Mouse (Mus musculus): ENCODE results near the gene Ndufaf8.

Ndufaf8 gene

DNA sequence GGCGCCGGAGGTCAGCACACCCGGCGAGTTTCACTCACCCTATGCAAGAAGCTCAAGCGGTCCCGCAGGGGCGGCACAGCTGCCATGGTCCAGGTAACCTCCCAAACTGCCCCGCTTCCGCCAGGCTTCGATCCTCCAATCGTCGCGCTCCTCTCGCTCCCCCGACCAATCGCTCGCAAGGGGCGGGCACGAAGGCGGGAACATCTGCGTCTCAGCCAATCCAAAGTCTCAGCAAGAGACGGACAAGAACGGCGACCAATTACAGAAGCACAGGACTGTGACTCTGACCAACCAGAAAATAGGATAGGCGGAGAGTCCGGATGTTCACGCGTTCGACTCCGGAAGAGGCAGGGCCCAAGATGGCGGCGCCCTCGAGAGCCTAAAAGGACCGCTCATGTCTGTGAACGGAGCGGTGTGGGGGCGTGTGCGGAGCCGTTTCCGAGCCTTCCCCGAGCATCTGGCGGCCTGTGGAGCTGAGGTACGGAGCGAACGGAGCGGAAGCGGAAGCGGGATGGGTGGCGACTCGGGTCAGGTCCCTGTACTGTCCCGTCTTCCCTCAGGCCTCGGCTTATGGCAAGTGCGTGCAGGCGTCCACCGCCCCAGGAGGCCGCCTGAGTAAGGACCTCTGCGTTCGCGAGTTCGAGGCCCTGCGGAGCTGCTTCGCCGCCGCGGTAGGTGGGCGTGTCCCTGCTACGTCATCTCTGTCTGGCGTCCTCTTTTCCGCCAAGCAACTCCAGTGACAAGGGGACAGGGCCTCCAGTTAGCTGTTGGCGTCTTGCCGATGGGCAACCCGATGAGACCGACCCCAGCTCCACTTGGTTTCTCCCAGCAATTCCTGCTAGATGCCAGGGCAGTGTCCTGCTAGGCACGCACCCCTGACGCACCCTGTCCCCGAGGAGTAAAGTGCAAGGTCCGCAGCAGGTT is at the start of gene Ndufaf8, which contains the start of gene Tepsin:
TSS of gene Ndufaf8 (plus strand) at position 341 of the 924 bp plus-strand sequence.
TSS of gene Tepsin (minus strand) at position 144 of the 924 bp plus-strand sequence.
- DNase-seq, result peak; percentile 98 to 99

DNA sequence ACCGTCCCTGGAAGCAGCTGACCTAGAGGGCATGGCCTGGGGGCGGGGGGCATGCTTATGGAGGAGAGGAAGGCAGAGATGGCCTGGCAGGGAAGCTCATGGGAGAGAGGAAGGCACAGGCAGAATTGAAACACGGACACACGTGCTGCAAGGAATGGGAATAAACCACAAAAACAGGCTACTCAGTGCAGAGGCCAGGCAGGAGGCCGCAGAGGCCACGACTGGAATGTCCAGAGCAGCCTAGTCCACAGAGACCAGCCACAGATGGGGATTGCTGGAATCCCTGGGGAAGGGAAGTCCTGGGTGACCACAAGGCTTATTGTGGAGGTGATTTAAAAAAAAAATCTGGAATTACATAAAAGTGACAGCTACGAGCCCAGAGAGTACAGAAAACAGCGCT is 49.7 kb upstream of the Ndufaf8 start:
- no peak for DNase-seq

DNA sequence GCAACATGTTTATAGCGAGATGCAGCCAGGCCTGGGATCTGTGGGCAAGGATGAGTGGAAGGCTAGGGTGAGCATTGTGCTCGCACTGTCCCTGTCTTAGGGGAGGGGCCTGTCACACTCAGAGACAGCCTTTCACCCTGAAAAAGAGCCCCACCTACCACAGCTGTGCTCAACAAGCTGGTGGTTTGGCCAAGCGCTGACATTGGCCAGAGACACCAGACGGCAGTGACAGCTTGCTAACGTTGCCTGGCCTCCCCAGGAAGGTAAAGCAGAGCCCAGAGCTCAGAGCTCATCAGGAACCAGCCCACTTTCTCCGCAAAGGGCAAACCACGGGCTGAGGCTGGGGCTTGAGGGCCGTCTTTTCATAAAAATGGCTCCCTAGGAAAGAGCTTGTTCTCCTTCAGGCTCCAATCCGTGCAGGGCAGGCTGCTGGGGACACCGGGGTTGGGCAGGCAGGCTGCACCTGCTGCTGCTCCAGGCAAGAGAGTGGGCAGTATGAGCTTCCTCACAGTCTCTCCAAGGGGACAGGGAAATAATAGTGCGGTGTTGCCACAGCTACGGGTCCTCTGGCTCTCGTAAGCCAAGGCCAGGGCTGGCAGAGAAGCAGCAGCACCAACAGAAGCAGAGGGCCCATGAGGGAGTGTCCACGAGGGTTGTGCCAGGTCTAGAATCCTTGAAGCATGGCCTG is 47.5 kb upstream of the Ndufaf8 start:
- no peak for DNase-seq

DNA sequence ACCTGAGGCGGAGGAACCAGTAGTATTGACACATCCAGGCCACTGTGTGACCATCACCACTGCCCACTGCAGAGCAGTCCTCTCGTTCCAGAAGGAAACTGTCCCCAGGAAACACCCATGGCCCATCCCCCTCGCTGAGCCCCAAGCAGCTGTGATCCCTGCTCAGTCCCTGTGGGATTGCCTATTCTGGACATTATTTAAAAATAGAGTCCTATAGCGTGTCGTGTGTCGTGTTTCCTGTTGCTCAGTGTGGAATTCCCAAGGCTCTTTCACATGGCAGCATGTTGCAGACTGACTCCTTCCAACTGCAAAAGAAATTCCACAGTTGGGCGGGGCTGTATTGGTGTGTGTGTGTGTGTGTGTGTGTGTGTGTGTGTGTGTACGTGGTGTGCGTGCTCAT is 46.5 kb upstream of the Ndufaf8 start:
- no peak for DNase-seq

DNA sequence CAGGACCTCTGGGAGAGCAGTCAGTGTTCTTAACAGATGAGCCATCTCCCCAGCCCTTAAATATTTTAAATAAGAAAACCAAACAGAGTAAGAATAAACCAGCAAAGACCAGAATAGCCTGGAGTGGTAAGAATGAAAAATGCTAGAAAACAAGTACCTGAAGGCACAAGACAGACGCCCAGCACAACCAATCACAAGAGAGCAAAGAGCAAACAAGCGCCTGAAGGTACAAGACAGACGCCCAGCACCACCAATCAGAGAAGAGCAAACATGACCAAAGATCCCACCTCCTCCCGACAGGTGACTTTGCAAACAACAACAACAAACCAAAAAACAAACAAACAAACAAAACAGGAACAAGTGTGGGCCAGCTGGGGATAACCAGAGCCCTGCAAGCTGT is 44.9 kb upstream of the Ndufaf8 start:
- no peak for DNase-seq

DNA sequence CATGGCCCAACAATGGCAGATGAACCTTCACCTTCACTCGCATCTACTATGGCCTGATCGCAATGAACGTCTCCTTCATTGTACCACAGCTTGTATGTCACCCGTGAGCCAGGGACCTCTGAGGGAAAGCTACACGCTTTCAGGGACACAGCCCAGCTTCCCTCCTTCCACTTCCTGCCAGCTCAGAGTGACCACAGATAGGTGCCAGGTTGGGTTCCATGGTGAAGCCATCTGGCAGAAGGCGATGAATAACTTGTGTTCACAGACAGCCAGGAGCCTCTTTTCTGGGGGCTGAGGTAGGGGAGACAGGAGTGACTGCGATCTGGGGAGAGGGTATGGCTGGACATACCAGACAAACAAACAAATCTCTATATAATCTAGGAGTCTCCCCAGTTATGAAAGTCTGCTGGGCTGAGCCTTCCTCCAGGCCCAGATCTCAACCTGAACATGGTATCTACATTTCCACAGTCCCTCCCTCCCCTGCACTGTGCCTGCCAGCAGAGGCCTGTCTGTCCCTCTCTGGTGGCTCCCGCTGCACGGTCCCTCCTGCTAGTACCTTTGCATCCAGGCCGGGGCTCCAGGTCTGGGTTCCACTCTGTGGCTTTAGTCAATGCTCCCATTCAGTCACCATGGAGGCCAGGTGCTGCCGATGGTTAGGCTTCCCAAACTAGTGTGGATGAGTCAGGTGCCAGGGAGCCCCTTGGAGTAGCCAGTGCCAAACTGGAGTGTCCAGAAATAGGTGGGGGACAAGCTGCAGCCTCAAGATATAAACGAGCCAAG is 42.6 kb upstream of the Ndufaf8 start:
- DNase-seq, result no peak

DNA sequence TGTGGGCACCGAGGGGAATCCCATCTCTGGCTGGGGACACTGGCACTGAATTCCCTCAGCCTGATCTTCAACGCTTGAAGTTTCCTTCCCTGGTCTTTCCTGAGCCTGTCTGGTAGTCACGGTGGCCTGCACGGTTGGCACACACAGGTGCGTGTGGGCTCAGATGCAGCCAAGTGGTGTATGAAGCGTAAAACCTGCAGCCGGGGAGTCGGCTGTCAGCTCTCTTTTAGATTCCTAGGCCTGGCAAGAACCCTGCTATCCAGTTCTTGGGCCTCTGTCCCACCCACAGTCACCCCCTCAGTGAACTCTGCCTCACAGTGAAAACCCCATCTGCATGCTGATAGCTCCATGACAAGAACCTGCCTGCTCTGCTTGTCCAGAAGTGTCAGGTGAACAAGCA is 38.1 kb upstream of the Ndufaf8 start:
- DNase-seq, result no peak

DNA sequence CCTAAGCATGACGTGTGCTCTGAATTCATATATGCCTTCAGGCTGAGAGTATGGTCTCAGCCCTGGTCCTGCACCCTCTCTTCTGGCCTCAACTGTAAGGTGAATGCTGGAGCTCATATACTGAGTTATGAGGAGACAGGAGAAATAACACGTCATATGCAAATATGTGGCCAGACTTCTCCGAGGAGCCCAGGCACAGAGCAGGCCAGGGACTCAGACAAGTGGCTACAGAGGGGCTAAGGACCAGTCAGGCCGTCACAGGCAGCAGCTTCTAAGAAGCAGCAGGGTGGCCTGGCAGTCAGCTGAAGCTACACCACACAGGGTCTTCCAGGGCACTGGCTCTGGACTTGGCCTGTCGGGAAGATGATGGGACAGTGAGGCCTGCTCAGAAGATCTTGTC is 35.4 kb upstream of the Ndufaf8 start:
- DNase-seq, result no peak

DNA sequence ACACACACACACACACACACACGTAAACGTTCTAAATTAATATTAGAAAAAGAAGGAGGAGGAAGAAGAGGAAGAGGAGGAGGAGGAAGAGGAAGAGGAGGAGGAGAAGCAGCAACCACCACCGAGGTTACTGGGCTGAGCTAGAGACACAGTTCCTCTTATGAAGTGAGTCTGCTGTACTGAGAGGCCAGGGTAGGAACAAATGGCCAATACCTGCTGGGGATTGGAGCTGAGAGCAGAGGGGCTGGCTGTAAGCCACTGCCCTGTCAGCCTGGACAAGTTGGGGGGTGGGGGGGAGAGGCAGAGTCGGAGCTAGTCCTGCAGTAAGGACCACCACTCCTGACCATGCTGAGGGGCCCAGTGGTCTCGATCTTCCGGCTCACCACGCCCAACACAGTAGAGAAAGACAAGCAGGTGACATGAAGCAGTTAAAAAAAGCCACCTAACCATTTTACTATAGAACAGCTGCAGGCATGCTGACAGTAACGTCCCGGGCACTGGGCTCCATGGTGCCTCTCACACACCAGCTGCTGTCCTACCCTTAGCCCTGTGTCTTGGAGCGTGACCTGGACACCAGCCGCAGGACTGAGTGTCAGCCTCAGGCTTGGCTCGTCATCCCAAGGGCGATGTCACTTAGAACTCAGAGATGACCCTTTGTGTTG is 34.6 kb upstream of the Ndufaf8 start:
- DNase-seq, result no peak

DNA sequence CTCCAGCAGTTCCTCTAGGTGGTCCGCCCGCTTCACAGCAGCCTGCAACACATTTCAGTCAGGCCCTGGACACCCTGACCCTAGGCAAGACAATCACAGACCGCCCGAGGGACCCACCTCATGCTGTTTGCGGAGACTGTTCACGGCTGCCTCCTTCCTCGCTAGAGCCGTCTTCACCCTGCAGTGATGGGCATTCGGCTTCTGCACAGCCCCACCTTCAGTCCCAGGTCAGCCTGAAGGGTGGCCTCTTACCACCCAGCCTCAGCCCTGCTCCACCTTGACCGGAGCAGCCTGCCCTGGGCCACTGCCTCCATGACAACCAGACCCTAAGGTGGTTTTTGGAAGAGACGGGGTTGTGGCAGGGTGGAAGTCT is 34.1 kb upstream of the Ndufaf8 start:
- DNase-seq, result no peak

DNA sequence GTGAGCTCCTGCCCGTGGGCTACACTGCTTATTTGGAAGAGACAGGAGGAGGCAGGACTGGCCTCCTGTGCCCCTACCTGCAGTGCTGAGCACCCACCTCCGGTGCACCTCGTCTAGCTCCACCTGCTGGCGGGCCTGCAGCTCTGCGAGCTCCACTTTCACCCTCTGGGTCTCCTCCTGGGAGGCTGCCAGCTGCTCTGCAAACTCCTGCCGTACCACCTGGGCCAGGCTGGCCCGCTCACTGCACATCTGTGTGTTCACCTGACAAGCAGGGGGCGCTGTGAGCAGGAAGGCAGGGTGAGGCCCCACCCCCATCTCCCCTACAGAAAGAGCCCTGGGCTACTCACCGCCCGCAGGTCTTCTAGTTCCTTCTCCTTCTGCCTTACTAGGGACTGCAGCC is 33.4 kb upstream of the Ndufaf8 start:
- DNase-seq, result peak; percentile 36 to 53

DNA sequence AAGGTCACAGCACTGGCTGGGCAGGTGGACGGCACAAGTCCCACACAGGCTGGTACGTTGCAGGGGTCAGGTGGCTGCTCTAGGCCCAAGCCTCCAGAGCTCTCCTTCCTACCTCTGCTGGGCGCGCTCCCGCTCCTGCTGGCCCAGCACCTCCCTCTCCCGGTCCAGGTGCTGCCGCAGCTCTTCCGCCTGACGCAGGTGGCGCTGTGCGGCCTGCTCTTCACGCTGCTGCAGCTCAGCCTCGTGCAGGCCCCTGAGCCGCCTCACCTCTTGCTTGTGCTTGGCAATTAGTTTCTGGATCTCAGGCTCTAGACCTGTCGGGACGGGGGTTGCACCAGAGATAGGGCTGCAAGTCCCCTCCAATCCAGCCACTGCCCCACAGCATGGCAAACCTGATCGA is 30.9 kb upstream of the Ndufaf8 start:
- DNase-seq, result no peak

DNA sequence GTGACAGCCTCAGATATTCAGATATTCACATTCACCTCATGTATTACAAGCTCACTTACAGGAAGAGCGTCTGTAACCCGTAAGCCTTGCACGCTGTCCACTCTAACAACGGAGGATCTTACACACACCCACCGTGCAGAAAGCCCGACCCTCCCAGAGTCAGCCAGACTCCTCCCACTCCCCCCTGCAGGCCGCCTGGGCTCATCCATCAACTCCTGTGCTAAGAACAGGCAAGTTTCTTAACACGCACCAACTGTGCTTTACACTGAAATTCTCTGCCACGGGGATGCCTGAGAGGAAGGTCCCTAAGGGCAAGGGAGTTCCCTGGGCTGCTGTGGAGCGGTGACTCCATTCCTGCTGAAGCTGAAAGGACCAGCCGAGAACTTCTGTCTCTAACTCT is 29.5 kb upstream of the Ndufaf8 start:
- no peak for DNase-seq

DNA sequence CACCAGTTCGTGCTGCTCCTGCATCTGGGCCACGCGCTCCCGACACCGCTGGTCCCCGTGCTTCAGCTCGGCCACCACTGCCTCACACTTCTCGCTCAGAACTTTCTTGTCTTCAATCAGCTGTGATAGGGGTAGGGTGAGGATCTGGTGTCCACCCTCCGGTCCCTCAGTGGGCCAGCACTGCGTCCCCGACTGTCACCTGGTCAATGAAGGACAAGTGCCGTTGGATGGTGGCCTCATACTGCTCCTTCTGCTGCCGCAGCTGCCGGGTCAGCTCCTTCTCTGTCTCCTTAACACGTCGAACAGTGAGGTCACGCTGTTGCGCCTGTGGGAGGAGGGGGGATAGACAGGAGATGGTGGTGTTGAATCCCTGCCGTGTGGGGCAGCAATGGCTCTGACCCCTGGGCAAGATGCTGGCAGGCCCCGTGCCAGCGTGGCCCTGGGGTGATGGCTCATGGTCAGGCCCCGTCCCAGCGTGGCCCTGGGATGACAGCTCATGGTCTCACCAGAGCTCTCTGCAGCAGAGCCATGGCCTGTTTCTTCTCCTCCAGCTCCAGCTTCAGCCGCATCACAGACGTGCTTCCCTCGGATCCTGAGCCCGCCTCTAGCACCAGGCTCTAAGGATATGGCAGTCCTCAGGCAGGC is 28.3 kb upstream of the Ndufaf8 start:
- no peak for DNase-seq

DNA sequence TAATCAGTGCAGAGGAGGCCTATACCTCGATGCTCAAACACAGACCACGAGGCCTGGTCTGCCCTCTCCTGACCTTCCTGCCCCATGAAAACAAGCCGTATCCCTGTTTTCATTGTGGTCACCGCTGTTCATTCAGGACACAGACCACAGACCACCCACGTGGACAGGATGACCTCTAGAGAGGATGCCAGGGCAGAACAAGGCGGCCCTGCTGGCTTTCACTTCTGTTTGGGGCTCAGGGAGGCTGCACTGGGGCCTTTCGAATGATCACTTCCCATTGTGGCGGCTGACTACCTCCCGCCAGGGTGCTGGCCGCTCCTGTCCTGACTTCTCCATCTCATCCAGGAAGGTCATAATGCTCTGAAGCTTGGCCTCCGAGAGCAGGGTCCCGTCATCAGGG is 27.7 kb upstream of the Ndufaf8 start:
- DNase-seq, result no peak

DNA sequence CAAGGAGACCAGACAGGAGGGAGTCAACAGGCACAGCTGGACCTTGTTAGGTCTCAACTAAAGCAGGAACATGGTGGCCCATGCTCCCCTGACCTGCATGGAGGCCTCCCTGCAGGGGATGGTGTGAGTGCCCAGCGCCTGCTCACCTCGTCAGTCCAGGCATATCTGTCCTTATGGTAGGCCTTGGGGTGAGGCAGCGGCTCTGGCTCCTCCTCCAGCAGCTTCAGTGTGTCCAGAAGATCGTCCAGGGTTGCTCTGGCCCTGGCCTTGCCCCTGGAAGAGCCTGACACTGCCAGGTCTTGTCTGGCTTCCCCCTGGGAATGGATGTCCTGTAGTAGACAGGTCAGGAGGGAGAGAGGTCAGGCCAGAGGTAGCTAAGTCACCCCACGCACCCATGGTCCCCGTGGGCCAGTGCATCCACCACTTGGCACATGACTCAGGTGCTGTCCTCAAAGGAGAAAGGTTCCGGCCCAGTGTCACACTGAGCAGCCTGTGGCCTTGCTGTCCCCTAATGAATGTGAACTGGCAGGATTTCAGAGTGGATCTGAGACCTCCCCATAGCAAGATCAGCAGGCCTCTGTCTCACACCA is 26.9 kb upstream of the Ndufaf8 start:
- DNase-seq, result no peak

DNA sequence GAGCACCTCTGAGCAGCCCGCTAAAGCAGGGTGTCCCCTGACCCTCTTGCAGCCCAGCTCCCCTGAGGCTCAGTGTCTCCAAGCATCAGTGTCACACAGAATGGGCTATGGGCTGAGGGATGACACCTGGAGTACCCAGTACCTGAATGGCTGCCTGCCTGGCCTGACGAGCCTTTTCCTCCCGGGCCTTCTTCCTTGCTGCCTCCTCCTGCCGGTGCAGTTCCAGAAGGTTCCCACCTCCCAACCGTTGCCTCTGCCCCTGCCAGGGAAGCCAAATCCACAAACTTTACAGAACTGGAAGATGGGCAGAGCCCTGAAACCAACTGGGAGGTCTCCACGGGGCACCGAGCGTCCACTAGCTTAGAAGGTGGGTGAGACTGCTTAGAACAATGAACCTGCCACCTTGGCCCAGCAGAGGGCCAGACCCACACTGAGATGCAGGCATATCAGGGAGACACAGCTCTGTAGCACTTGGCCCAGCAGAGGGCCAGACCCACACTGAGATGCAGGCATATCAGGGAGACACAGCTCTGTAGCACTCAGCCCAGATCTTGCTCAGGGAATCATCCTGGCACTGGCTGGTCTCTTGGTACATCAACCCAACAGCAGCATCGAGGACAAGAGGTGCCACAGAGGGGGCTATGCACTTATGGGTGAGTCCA is 25.6 kb upstream of the Ndufaf8 start:
- no peak for DNase-seq

DNA sequence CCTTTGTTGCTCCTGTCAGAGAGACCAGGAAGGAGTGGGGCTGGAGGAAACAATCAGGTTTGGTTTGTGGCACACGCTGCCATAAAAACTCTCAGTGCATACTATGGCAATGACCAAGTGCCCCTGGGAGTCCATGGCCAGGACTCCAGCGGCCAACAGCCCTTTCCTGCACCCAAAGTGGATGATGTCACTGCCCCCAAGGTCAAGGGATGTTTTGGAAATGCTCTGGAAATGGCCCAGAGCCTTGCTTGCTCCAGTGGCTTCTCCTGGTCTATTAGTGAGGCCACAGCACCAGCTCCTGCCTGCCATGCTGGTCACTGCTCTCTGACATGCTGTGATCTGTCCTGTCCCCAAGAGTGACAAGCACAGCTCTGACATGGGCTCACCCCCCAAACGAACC is 22.5 kb upstream of the Ndufaf8 start:
- no peak for DNase-seq

DNA sequence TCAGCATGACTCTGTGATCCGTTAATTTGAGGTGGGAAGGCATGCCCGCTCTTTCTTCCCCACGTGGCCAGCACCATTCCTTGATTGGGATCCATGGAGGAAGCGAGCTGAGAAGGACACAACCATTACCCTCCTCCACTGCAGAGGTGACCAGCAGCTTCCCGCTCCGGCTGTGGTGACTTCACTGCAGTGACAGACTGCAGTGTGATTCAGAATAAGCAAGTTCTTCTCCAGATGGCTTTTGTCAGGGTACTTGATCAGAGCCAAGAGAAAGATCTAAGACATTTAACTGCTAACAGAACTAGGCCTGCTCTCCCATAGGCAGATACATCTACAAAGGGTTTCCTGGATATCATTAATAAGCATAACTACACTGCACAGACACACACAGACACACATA is 18.4 kb upstream of the Ndufaf8 start:
- DNase-seq, result no peak

DNA sequence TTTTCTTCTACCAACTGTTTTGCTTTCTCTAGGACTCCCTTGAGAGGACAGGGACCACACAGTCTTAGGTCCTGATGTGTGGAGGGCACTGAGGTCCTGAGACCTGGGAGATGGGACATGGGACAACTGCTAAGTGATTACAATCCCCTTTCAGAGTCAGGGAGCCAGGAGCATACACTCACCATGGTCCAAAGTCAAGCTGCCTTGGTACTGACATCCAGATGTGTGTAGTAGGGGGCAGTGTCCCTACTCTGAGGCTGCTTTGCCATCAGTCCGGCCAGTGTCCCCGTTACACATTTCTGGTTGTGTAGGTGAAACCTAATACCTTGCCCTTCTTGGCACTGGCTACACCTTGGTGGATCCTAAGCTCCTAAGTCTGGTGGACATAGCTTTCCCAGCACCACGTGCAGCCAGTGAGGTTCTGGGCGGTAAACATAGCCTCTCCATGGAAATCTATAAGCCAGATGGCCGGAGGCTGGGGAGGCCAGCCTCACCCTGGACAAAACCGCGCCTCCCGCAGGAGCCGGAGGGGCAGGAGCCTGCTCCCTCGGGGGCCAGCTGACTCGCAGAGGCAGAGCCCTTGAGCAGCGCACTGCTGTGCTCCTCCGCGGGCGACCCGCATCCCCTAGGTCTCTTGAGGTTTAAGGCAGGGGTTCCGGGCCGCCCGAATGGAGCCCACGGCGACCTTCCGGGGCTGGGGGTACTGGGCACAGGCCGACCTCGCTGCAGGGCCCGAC is 12.7 kb upstream of the Ndufaf8 start:
- peak; percentile 22 to 30 for DNase-seq

DNA sequence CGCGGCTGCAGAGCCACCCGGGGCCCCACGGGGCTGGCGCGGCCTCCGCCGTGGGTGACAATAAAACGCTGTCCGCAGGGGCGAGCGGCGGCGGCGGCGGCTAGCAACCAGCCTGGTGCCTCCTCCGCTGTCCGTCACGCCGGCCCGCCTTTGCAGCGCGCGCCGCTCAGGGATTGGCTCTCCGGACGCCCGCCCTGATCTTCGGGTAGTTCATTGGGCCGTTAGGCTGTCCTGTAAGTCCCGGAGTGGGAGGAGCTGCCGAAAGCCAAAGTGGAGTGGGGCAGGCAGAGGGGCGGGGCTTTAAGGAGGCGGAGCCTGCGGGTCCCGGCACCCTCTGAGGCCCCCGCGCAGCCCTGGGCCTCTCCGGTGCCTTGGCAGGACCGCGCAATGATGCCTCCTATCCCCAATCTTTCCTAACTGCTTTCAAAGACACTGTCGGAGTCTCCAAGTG is 12.0 kb upstream of the Ndufaf8 start, which contains the start of gene Cep131:
TSS of gene Cep131 (minus strand) at position 126 of the 451 bp plus-strand sequence.
- DNase-seq, result peak; percentile 98 to 99

Measured in lung, adult 18-20 months (tissue).